Mouse (Mus musculus) bone marrow macrophage, adult 2 months (primary cell): ENCODE results near the gene Rpl36a.

Experiments
- CTCF ChIP-seq: IDR thresholded peaks from 2 replicates; pipeline ENCODE4 v1.5.1; 2012; ENCODE audit warnings: low read depth, mild to moderate bottlenecking, low read length, moderate library complexity
- POLR2A ChIP-seq: IDR thresholded peaks from 2 replicates; pipeline ENCODE4 v1.6.1; 2012; ENCODE audit warnings: mild to moderate bottlenecking, low read depth, low read length, borderline replicate concordance

DNA sequence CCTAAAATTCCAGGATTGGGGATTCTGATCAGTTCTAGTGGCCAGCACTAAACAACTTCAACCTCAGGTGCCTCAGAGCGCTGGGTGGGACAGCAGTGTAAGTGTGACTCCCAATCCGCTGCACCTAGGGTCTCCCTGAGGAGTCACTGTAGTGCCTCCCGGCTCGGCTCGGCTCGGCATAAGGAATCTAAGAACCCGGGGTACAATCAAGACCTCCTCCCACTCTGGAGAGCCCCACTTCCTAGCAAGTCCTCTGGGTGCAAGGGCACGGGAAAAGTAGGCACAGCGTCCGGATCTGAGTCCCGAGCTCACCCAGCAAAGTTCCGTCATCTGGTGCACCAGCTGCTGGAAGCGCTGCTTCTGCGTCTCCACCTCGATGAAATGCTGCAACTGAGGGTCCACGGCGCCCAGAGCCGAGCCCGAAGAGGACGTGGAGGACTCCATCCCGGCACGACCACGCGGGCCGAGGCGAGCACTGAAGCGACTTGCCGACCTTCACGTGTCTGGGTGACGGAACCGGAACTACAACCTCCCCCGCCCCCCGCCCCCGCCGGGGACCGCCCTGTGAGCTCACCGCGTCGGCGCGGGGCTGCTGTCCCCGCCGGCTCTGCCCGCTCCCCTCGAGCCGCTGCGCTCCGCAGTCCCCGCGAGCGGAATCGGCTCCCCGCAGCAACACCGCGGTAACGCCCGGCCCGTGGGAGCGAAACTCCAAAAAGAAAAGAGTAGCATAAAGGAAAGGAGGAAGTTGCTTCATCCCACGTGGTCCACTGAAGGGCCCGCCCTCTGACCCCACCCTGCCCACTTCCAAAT, 44.1 kb upstream of the Rpl36a start, which contains the start of gene Timm8a1:
- no peak for TF ChIP-seq CTCF
- no peak for TF ChIP-seq POLR2A
